Mouse (Mus musculus) layer of hippocampus, postnatal 10 days (tissue): Measurements from ENCODE around the gene Rbfox3. TPM values are rescaled to one million over a fixed set of nuclear protein-coding genes. Genes with fewer than 3 reads are reported as not detected.

ENCODE experiments used
- DNase-seq, 2 experiments: peaks; one replicate each; pipeline ENCODE4 v3.0.0; 2021; ENCODE audit warnings: low spot score in 2 of 2
- total RNA-seq, 2 experiments: library from RNA; stranded (reverse); gene quantifications; 2 replicates each; pipeline ENCODE4 v1.2.3; 2021

Rbfox3 gene
- total RNA-seq, 2 experiments from 2014 or later, result 205 to 226 TPM

GRCm38 (mm10) chr11:118555631-118556030, 355.8 kb downstream of the Rbfox3 start:
- no peak for DNase-seq

GRCm38 (mm10) chr11:118554542-118554941, 356.9 kb downstream of the Rbfox3 start:
- no peak for DNase-seq

DNA sequence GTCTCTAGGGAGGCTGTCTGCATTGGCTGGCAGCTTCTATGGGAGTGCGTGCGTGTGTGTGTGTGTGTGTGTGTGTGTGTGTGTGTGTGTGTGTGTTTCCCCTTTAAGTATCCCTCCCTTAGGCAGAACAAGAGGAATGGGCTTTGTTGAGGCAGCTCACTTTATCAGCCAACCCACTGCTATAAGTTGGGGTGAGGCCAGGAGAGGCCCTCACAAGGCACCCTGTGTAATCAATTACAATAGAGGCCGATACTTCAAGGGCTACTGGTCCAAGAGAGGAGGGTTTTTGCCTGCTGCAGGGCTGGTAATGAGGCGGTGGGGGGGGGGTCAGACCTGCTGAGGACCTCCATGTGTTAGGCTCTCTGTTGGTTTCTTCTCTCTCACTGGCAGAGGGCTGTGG, 357.5 kb downstream of the Rbfox3 start:
- DNase-seq, result no peak

DNA sequence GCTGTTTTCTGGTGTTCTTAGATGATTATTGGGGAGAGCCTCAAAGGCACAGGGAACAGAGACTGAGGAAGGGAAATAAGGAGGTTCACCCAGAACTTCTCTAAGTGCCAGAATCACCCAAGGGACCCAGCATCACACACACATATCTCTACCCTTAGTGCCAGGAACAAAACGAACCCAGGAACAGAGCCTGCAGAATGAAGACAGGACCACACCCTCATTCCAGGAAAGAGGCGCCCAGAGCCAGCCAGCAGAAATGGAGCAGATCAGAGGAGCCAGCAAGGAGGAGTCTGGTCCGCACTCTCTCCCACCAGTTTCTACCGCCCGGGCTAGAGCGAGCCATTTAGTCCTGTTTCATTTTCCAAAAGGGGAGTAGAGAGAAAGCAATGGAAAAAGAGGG, 358.4 kb downstream of the Rbfox3 start:
- DNase-seq, result no peak

DNA sequence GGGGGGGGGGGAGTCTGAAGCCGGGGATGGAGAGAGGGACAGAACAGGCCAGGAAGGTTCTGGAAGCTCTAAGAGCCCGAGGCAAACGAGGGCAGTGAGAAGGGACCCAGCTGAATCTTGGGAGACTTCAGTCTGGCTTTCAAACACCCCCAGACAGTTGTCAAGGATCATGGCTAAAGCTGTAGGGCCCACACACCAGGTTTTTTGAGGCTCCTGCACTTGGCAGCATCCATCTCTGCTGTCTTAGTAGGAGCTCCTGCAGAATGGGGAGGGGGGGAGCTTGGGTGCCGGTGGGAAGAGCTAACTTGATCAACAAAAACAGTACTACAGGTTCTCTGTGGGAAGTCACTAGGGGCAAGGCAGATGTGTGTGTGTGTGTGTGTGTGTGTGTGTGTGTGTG, 358.9 kb downstream of the Rbfox3 start:
- DNase-seq, result no peak

DNA sequence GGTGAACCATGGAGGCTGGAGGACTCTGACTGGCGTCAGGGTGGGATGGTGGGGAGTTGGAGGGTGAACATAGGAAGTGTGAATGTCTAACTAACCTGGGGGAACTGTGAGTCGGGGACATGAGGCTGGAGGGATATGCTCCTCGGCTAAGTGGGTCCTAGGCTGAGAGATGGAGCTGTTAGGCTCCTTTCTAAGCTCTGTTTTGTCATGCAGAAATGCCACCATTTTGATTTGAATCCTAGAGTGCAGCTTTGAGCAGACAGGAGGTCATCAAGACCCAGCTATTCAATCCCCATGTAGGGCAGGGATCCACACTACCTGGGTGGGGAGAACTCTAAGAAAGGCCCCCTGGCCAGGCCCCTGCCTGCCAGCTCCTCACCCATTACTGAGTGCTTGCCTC, 359.7 kb downstream of the Rbfox3 start:
- no peak for DNase-seq

GRCm38 (mm10) chr11:118550773-118551520, 360.4 kb downstream of the Rbfox3 start:
- no peak for DNase-seq

- no peak for DNase-seq
Observed at GRCm38 (mm10) chr11:118548242-118548641, 363.2 kb downstream of the Rbfox3 start.

GRCm38 (mm10) chr11:118546269-118546668, 365.1 kb downstream of the Rbfox3 start:
- no peak for DNase-seq

DNA sequence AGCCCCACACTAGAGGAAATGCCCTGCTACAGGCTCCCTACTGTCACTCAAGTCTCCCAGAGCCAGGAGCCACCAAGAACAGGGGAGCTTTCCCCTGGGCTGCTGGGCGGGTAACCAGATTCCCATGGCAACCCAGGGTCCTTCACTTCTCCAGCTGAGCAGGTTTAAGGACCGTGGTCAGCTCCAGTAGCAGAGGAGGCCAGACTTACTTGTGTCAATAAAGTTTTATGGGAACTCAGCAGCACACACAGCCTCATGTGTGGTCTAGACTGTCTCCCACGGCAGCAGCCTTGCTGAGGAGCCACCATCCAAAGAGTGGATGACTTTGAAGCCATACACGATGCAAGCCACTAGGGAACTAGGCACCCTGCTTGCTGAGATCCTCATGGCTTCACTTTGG, 365.7 kb downstream of the Rbfox3 start:
- no peak for DNase-seq

DNA sequence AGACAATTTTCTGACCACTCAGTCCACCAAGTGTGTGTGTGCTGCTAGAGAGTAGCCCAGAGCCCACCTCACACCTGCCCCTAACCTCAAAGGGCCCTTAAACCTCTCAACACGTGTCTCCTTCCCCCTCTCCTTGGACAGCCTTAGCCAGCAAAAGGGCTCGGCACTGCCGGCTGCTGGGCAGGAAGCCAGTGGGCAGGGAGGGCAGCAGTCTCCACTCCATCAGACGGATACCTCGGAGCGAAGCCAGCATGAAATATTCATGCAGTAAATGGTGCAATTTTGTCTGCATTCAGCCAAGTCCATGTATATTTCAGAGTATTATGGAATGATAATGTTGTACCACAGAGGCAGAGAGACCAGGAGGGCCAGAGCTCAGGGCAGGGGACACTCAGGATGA, 366.8 kb downstream of the Rbfox3 start:
- no peak for DNase-seq

- DNase-seq, result no peak
Observed at GRCm38 (mm10) chr11:118542906-118543305, 368.5 kb downstream of the Rbfox3 start.

DNA sequence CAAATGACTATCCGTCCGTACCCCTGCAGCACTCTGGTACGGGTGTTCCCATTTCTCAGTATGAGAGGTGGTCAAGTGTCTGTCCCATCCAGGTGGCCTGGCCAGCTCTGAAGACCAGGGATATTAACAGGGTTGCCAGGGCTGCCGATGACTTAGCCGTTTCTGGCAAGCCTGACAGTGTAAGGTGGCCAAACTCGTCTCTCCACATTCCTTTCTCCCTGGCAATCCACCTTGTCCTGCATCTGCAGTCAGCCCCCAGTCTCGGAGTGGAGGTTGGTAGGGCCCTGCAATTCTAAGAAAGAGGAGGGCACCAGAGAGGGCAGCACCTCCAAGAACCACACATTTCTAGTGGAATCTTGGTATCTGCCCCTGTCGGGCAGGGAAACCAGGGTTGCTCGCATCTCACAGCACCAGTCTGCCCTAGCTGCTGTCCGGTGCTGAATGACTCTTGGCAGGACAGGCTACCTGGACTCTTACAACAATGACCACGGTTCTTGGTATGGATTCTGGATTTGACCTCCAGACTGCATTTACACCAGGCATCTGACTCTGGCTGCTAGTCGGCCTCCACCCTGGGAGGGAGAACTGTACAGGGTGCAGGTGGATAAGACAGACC, 370.9 kb downstream of the Rbfox3 start:
- DNase-seq, result no peak

- no peak for DNase-seq
Observed at GRCm38 (mm10) chr11:118538008-118538407, 373.4 kb downstream of the Rbfox3 start.

- DNase-seq, result peak; percentile 59 to 65
Observed at GRCm38 (mm10) chr11:118534382-118535092, 376.9 kb downstream of the Rbfox3 start.

GRCm38 (mm10) chr11:118530313-118530712, 381.1 kb downstream of the Rbfox3 start:
- DNase-seq, result no peak

DNA sequence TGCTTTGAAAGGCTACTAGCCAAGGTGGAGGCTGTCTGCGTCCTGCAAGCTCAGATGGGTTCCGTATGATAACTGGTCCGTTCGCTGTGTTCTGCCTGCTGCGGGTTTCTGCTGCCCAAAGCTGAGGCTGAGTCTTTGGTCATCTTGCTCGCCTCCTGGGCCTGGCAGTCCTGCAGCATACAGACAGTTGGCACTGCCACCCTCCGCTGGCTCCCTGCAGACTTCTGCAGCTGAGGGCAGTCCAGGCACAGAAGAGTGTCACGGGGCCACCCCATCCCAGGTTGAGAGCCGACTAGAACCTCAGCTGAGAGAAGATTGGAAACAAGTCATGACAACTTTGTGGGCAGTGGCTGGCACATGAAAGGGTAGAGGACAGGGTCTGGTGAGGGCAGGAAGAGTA, 382.6 kb downstream of the Rbfox3 start:
- DNase-seq, result no peak

DNA sequence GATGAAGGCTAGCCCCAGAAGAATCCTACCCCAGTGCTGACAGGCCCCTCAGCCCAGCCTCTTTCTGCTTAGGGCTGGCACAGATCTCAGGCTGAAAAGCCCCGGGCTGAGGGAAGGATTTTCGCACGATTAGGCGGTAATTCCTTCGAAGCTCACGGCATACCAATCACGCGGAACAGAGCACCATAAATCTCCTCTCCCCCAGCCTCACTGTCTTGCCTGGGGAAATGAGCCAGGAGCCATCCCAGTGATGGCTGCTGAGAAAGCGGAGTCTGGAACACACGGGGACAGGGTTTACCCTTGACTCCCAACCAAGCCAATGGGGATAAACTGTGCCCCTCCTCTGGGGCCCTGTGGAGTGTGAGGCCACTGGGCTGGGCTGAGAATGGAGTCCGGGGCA, 386.3 kb downstream of the Rbfox3 start:
- no peak for DNase-seq

DNA sequence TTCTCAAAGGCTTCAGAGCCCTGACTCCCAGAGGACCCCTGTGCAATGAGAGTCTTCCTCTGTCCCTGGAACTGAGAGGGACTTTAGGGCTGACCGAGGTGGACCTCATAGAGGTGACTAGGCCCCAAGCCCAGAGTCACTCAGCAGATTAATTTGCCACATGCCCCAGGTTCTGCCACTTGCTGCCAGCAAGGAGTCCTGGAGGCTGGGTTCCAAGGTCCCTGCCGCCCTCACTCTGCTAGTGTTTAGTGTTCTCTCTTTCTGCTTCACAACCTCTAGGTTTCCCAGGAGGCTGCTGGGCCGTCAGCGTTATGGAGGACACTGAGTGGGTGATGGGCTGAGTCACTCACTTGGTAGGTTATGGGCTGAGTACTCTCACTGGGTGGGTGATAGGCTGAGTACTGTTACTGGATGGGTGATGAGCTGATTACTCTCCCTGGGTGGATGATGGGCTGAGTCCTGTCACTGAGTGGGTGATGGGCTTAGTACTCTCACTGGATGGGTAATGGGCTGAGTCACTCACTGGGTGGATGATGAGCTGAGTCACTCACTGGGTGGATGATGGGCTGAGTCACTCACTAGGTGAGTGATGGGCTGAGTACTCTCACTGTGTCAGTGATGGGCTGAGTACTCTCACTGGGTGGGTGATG, 387.8 kb downstream of the Rbfox3 start:
- no peak for DNase-seq

GRCm38 (mm10) chr11:118520932-118521331, 390.5 kb downstream of the Rbfox3 start:
- DNase-seq, result no peak

- no peak for DNase-seq
Observed at GRCm38 (mm10) chr11:118520251-118520650, 391.1 kb downstream of the Rbfox3 start.

GRCm38 (mm10) chr11:118518743-118519142, 392.7 kb downstream of the Rbfox3 start:
- DNase-seq, result no peak
